Mouse (Mus musculus) embryonic facial prominence, embryonic 15.5 days (tissue): ENCODE measurements around the gene Arhgap27. TPM values are rescaled to one million over a fixed set of nuclear protein-coding genes. Genes with fewer than 3 reads are reported as not detected.

Experiments used
- ATAC-seq: fragments of 200-750 bp; cut with Nextera tagmentation; 2 replicates; pipeline ENCODE4 v1.8.0; 2017; ENCODE audit warnings: low read depth, moderate TSS enrichment; ENCODE audit not compliant: insufficient number of reproducible peaks, low FRiP score, low TSS enrichment
- H3K27ac ChIP-seq: fragments of 300-500 bp; sonication (generic); replicated peaks from 2 replicates; pipeline ENCODE4 v1.5.1; 2015; ENCODE audit warnings: mild to moderate bottlenecking, inconsistent platforms
- H3K27me3 ChIP-seq: fragments of 300-500 bp; sonication (generic); 2 replicates; pipeline ENCODE4 v1.6.1; 2015; ENCODE audit warnings: inconsistent platforms
- H3K36me3 ChIP-seq: fragments of 300-500 bp; sonication (generic); 2 replicates; pipeline ENCODE4 v1.6.1; 2015; ENCODE audit warnings: mild to moderate bottlenecking, inconsistent platforms
- H3K4me1 ChIP-seq: fragments of 300-500 bp; sonication (generic); 2 replicates; pipeline ENCODE4 v1.6.1; 2015; ENCODE audit warnings: inconsistent platforms
- H3K4me2 ChIP-seq: fragments of 300-500 bp; sonication (generic); replicated peaks from 2 replicates; pipeline ENCODE4 v1.6.1; 2015; ENCODE audit warnings: mild to moderate bottlenecking, inconsistent platforms
- H3K4me3 ChIP-seq: fragments of 300-500 bp; sonication (generic); replicated peaks from 2 replicates; pipeline ENCODE4 v1.5.1; 2015; ENCODE audit warnings: mild to moderate bottlenecking, inconsistent platforms
- H3K9ac ChIP-seq: fragments of 300-500 bp; sonication (generic); 2 replicates; pipeline ENCODE4 v1.6.1; 2015; ENCODE audit warnings: inconsistent platforms
- H3K9me3 ChIP-seq: fragments of 300-500 bp; sonication (generic); replicated peaks from 2 replicates; pipeline ENCODE4 v1.6.1; 2016; ENCODE audit warnings: inconsistent platforms
- WGBS: fragments of 180-500 bp; shearing (Covaris S2); methylation state at CpG from one replicate; pipeline ENCODE4 v1.1.7; 2015; 5-methylcytosine and 5-hydroxymethylcytosine counted together
- polyA plus RNA-seq: library from polyadenylated mRNA; unstranded; fragments of >200 nt; fragmentation: Nextera tagmentation; extraction: Ambion mirVana; gene quantifications from 2 replicates; pipeline ENCODE4 v1.2.1, GENCODE M21; 2015

Gene Arhgap27
- polyA plus RNA-seq, 1 experiment from 2014 or later = 12.3 TPM

DNA sequence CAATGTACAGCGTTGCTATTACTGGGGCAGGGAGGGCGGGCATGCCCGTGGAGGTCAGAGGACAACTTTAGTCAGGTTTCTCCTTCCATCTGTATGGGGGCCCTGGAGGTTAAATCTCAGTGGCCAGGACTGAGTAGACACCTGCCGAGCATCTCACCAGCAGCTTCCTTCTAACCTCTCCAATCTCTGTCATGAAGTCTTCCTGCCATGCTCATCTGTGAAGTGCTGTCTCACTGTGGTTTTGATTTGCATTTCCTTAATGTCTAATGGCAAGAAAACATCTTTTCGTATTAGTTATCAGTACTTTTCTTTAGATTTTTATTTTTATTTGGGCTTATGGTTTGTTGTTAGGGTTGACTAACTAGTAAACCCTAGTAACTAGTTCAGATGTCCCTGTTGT, 17.0 kb upstream of the Arhgap27 start:
- WGBS = 86% methylated on average over 5 of the region's 5 CpGs
- Histone ChIP-seq H3K4me3 (no peak overlapping the region), H3K4me1 (no peaks in the 10 kb centered on the region; the same call in 1 of the 2 replicates), H3K36me3 (peaks cover 45% of the 10 kb centered on the region), H3K9me3 (no peaks in the 10 kb centered on the region), H3K4me2 (no peak overlapping the region), H3K27ac (no peak overlapping the region), H3K9ac (no peak overlapping the region), H3K27me3 (no peaks in the 10 kb centered on the region)
- ATAC-seq = no peak

DNA sequence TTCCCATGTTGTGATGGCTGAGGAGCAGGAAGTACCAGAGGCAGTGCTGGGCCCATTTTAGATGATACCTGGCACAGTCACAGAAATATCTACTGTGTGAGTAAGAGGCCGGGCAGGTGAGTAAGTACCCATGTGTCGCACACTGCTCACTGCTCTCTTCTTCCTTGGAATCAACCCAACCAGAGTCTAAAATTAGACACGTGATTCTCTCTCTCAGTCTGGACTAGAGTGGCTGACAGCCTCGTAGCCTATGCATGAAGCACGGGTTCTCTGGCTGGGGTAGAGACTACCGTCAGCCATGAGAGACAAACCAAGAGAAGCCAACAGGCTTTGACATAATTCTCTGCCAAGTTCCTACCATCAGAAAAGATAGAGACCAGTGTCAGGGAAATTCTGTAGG, 14.8 kb upstream of the Arhgap27 start:
- H3K9ac ChIP-seq = no peak overlapping the region
- H3K4me3 ChIP-seq = no peak overlapping the region
- no peaks in the 10 kb centered on the region; the same call in 1 of the 2 replicates for H3K4me1 ChIP-seq
- H3K36me3 ChIP-seq = peaks cover 50% of the 10 kb centered on the region
- WGBS = 91% methylated on average over 6 of the region's 6 CpGs
- no peaks in the 10 kb centered on the region for H3K27me3 ChIP-seq
- no peak for ATAC-seq
- H3K4me2 ChIP-seq = no peak overlapping the region
- no peak overlapping the region for H3K27ac ChIP-seq
- H3K9me3 ChIP-seq = no peaks in the 10 kb centered on the region

DNA sequence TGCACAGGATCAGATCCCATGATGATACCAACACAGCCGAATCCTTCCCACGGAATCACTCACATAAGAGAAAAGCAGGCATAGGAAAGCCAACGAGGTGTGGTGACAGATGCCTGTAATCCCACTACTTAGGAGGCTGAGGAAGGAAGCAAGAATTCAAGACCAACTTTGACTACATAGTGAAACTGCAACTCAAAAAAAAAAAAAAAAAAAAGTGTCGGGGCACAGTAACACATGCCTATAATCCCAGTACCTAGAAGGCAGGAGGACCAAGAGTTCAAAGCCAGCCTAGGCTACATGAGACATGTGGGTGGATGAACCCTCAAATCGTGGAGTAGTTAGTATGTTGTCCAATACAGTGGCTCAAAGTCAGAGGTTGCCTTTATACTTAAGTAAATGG, 12.3 kb upstream of the Arhgap27 start:
- Histone ChIP-seq H3K27ac (0 out of 2 replicates have a peak overlapping the region, but pooled peaks have one; percentile 28), H3K4me1 (no peaks in the 10 kb centered on the region), H3K4me2 (no peak overlapping the region), H3K9ac (no peak overlapping the region), H3K36me3 (peaks cover 58% of the 10 kb centered on the region), H3K4me3 (no peak overlapping the region), H3K9me3 (no peaks in the 10 kb centered on the region), H3K27me3 (no peaks in the 10 kb centered on the region)
- ATAC-seq = no peak
- WGBS = 69% methylated on average over 5 of the region's 5 CpGs

DNA sequence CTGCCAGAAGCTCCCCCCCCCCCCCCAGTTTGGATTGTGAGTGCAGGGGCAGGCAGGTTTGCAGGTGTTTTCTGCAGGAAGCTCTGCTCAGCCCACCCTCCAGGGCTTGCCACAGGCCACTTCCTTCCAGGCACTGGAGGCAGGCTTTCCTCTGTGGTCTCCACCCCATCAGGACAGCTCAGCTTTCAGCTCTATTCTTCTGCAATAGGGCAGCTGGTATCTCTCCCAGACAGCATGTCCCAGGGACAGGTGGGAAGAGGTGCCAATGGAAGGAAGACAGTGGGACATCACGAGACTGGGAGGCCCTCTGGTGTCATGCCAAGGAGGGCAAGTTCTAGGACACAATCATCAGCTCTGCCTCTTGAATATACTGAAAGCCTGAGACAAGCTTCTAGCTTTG, 11.8 kb upstream of the Arhgap27 start:
- Histone ChIP-seq H3K36me3 (peaks cover 62% of the 10 kb centered on the region), H3K27me3 (no peaks in the 10 kb centered on the region), H3K27ac (0 out of 2 replicates have a peak overlapping the region, but pooled peaks have one; percentile 28), H3K4me1 (no peaks in the 10 kb centered on the region), H3K9me3 (no peaks in the 10 kb centered on the region), H3K4me3 (no peak overlapping the region), H3K9ac (no peak overlapping the region), H3K4me2 (no peak overlapping the region)
- 55% methylated on average over 1 of the region's 1 CpGs for WGBS
- ATAC-seq = no peak; the same call in 1 of the 2 replicates

- Histone ChIP-seq H3K4me3 (no peak overlapping the region), H3K36me3 (peaks cover 50% of the 10 kb centered on the region), H3K4me2 (no peak overlapping the region), H3K27me3 (no peaks in the 10 kb centered on the region), H3K27ac (no peak overlapping the region), H3K4me1 (no peaks in the 10 kb centered on the region), H3K9ac (no peak overlapping the region), H3K9me3 (no peaks in the 10 kb centered on the region)
- 91% methylated on average over 9 of the region's 9 CpGs for WGBS
- ATAC-seq = no peak
These were observed 10.4 kb upstream of the Arhgap27 start for GRCm38 (mm10) chr11:103373922-103374321.

- Histone ChIP-seq H3K4me1 (no peaks in the 10 kb centered on the region), H3K36me3 (peaks cover 40% of the 10 kb centered on the region)
- ATAC-seq = no peak
These were observed 9.1 kb upstream of the Arhgap27 start for GRCm38 (mm10) chr11:103372561-103372960.

DNA sequence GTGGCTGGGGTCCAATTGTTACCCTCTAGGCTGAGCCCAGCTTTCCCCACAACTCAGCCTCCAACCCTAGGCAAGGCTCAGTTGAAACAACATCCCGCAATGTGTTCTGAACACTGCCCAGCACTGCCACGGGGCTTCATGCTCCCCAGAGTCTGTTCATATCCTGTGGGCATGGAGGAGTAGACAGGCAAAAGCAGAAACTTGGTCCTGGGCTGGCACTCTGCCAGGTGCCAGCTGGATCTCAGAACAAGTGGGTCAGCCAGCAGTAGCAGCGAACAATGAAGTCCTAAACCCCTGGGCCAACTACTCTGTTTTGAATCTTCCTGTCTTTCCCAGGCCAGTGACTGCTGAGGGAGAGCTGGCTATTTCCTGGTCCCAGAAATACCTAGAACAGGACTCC, 8.6 kb upstream of the Arhgap27 start:
- no peak overlapping the region for H3K4me2 ChIP-seq
- H3K27me3 ChIP-seq = no peaks in the 10 kb centered on the region
- no peaks in the 10 kb centered on the region for H3K9me3 ChIP-seq
- H3K27ac ChIP-seq = peak overlapping the region; percentile 52
- no peak overlapping the region for H3K4me3 ChIP-seq
- H3K36me3 ChIP-seq = peaks cover 40% of the 10 kb centered on the region
- 48% methylated on average over 3 of the region's 3 CpGs for WGBS
- H3K4me1 ChIP-seq = no peaks in the 10 kb centered on the region
- H3K9ac ChIP-seq = no peak overlapping the region
- no peak for ATAC-seq

More at GRCm38 (mm10) chr11:103372561-103372960, 9.1 kb upstream of the Arhgap27 start:
- 78% methylated on average over 4 of the region's 4 CpGs for WGBS
- Histone ChIP-seq H3K27ac (0 out of 2 replicates have a peak overlapping the region, but pooled peaks have one; percentile 52), H3K4me3 (no peak overlapping the region), H3K27me3 (no peaks in the 10 kb centered on the region), H3K4me2 (no peak overlapping the region), H3K9ac (no peak overlapping the region), H3K9me3 (no peaks in the 10 kb centered on the region)

DNA sequence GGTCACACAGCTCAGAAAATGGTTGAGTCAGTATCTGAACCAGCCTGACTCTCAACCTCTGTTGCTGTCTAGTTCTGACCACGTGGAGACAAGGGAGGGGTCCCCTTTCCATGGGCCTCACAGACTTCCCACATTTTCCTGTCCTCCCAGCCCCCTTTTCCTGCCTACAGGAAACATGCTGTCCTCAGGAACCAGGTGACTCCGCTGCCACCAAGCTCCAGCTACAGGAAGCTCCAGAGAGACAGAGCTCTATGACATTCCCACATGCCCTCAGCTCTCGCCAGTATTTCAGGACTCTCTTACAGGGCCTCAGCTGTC, 7.7 kb upstream of the Arhgap27 start:
- no peaks in the 10 kb centered on the region for H3K9me3 ChIP-seq
- no peaks in the 10 kb centered on the region for H3K27me3 ChIP-seq
- no peak overlapping the region; the same call in 1 of the 2 replicates for H3K27ac ChIP-seq
- H3K9ac ChIP-seq = no peak overlapping the region
- 71% methylated on average over 3 of the region's 3 CpGs for WGBS
- no peak for ATAC-seq
- H3K4me3 ChIP-seq = no peak overlapping the region
- peaks cover 38% of the 10 kb centered on the region for H3K36me3 ChIP-seq
- H3K4me1 ChIP-seq = no peaks in the 10 kb centered on the region
- H3K4me2 ChIP-seq = no peak overlapping the region

DNA sequence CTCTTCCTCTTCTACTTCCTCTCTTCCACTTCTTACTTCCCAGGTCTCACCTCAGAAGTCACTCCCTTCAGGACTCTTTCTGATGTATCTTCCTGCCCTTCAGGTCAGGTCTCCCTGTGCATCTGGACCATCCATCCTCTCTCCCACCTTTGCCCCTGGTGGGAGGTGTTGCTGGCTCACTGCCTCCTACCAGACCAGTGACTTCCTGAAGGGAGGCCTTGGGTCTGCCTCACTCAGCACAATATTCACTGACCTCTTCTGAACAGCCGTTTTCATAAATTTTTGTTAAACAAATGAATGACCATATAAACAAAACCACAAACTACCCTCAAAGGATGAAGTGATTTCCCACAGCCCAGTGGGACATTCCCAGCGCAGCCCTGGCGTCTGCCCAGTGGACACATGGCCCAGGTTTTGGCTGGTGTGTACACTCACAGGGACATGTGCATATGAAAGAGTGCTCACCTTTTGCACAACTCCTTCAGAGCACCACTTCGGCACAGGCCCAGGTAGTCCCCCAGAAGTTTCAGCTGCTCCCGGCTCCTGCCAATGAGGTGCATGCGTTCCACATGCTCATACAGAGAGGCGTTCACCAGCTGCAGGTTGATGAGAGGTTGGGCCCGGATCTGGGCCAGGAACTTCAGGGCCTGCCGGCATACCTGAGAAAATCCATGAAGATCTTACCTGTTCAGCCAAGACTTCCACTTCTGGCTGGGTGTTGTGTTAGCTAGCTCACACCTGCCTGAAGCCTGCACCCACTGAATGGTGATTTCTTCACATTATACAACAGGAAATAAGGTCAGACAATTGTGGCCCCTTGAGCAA, 7.1 kb upstream of the Arhgap27 start:
- Histone ChIP-seq H3K36me3 (peaks cover 37% of the 10 kb centered on the region), H3K4me3 (no peak overlapping the region), H3K27ac (0 out of 2 replicates have a peak overlapping the region, but pooled peaks have one; percentile 18), H3K9me3 (no peaks in the 10 kb centered on the region), H3K4me2 (no peak overlapping the region), H3K27me3 (0 out of 2 replicates have a peak, but pooled peaks cover 2% of the 10 kb centered on the region), H3K9ac (no peak overlapping the region), H3K4me1 (no peaks in the 10 kb centered on the region)
- 84% methylated on average over 9 of the region's 9 CpGs for WGBS
- no peak for ATAC-seq

- ATAC-seq = no peak
- peaks cover 23% of the 10 kb centered on the region for H3K36me3 ChIP-seq
- H3K9me3 ChIP-seq = no peaks in the 10 kb centered on the region
- H3K27me3 ChIP-seq = peaks cover 47% of the 10 kb centered on the region
- peaks cover 31% of the 10 kb centered on the region for H3K4me1 ChIP-seq
- H3K27ac ChIP-seq = no peak overlapping the region
- no peak overlapping the region for H3K9ac ChIP-seq
- no peak overlapping the region for H3K4me2 ChIP-seq
- no peak overlapping the region for H3K4me3 ChIP-seq
- WGBS = 80% methylated on average over 4 of the region's 4 CpGs
These were observed 2.0 kb upstream of the Arhgap27 start for GRCm38 (mm10) chr11:103365530-103365929.

GRCm38 (mm10) chr11:103365022-103365421, 1.5 kb upstream of the Arhgap27 start:
- H3K9ac ChIP-seq = no peak overlapping the region

DNA sequence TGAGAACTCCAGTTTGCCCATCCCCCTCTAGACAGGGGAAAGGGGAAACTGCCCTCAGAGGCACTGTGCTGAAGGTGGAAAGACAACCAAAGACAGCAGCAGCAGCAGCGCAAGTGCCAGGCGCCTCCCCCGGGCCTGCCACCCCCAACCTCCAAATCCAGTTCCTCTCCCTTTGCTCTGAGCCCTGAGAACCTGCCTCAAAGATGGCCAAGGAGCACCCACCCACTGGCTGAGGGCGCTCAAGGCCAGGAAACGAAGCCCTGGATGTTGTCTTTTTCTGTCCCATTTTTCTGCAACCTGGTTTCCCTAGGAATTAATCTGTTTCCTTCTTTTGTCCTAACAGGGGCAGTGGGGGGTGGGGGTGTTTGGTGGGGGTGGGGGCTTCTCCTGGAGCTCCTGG, 843 bp upstream of the Arhgap27 start:
- no peak overlapping the region for H3K4me2 ChIP-seq

More at GRCm38 (mm10) chr11:103365022-103365421, 1.5 kb upstream of the Arhgap27 start:
- Histone ChIP-seq H3K4me1 (peaks cover 33% of the 10 kb centered on the region), H3K4me3 (no peak overlapping the region), H3K4me2 (no peak overlapping the region), H3K27me3 (peaks cover 47% of the 10 kb centered on the region), H3K27ac (no peak overlapping the region), H3K9me3 (no peaks in the 10 kb centered on the region), H3K36me3 (peaks cover 20% of the 10 kb centered on the region)
- 74% methylated on average over 3 of the region's 3 CpGs for WGBS
- ATAC-seq = no peak

More for the DNA sequence above, 843 bp upstream of the Arhgap27 start:
- Histone ChIP-seq H3K27ac (no peak overlapping the region), H3K4me1 (peaks cover 40% of the 10 kb centered on the region), H3K4me3 (no peak overlapping the region), H3K27me3 (peaks cover 49% of the 10 kb centered on the region), H3K9me3 (no peaks in the 10 kb centered on the region), H3K36me3 (peaks cover 20% of the 10 kb centered on the region), H3K9ac (no peak overlapping the region)
- ATAC-seq = no peak
- 36% methylated on average over 5 of the region's 5 CpGs for WGBS
